Mouse (Mus musculus) bone marrow, adult 2 months (tissue): ENCODE data around the gene Prrc2c. TPM values are rescaled to one million over a fixed set of nuclear protein-coding genes. Genes with fewer than 3 reads are reported as not detected.

ENCODE experiments used
- H3K27ac ChIP-seq: fragments of 200-500 bp; 2 replicates; pipeline ENCODE4 v1.5.1; 2012; ENCODE audit warnings: low read depth, mild to moderate bottlenecking, control low read depth, inconsistent platforms, low read length; ENCODE audit not compliant: control insufficient read depth, poor library complexity, insufficient read depth
- H3K4me1 ChIP-seq: fragments of 200-500 bp; 2 replicates; pipeline ENCODE4 v1.6.1; 2011; ENCODE audit warnings: low read length; ENCODE audit not compliant: control insufficient read depth, insufficient read depth
- H3K4me3 ChIP-seq: fragments of 200-500 bp; replicated peaks from 2 replicates; pipeline ENCODE3; 2011; ENCODE audit warnings: mild to moderate bottlenecking, low read depth, low read length, control low read depth; ENCODE audit not compliant: control insufficient read depth
- CTCF ChIP-seq: fragments of 200-500 bp; IDR thresholded peaks from 2 replicates; pipeline ENCODE4 v1.5.1; 2011; ENCODE audit warnings: low read length, control low read depth; ENCODE audit not compliant: control insufficient read depth, insufficient read depth
- POLR2A ChIP-seq: fragments of 200-500 bp; IDR thresholded peaks from 2 replicates; pipeline ENCODE4 v1.6.1; 2011; ENCODE audit warnings: low read depth, mild to moderate bottlenecking, control low read depth, low read length, borderline replicate concordance; ENCODE audit not compliant: control insufficient read depth
- WGBS: fragments of 180-500 bp; shearing (Covaris S2); methylation state at CpG from one replicate; pipeline ENCODE4 v1.1.7; 2018; 5-methylcytosine and 5-hydroxymethylcytosine counted together
- polyA plus RNA-seq: library from polyadenylated mRNA; stranded (reverse); fragments of >200 nt; gene quantifications from 2 replicates; pipeline ENCODE4 v1.2.4, GENCODE M21; 2011; ENCODE audit warnings: low replicate concordance; ENCODE audit not compliant: missing spikeins, insufficient read depth, insufficient read length

Prrc2c gene
- polyA plus RNA-seq, 1 experiment, result 95.5 TPM

GRCm38 (mm10) chr1:162748761-162749160 lies 8.4 kb upstream of the Prrc2c start:
- no peak overlapping the region for H3K27ac ChIP-seq
- H3K4me3 ChIP-seq, result no peak overlapping the region
- TF ChIP-seq POLR2A (no peak), CTCF (no peak)
- WGBS, result 32% methylated on average over 5 of the region's 5 CpGs
- no peaks in the 10 kb centered on the region for H3K4me1 ChIP-seq

- TF ChIP-seq CTCF (no peak), POLR2A (no peak)
- peak overlapping the region; percentile 91 for H3K4me3 ChIP-seq
- WGBS, result 2% methylated on average over 43 of the region's 58 CpGs
Observed at GRCm38 (mm10) chr1:162739831-162740394, 443 bp downstream of the Prrc2c start.

GRCm38 (mm10) chr1:162739406-162739805 lies 950 bp downstream of the Prrc2c start:
- Histone ChIP-seq H3K4me3 (peak overlapping the region; percentile 91), H3K4me1 (no peaks in the 10 kb centered on the region; the same call in 1 of the 2 replicates), H3K27ac (peak overlapping the region; percentile 98)
- TF ChIP-seq POLR2A (no peak), CTCF (no peak)
- 0% methylated on average over 10 of the region's 10 CpGs for WGBS

More at GRCm38 (mm10) chr1:162739831-162740394, 443 bp downstream of the Prrc2c start:
- H3K27ac ChIP-seq, result peak overlapping the region; percentile 98
- no peaks in the 10 kb centered on the region; the same call in 1 of the 2 replicates for H3K4me1 ChIP-seq

GRCm38 (mm10) chr1:162738472-162738871 lies 1.9 kb downstream of the Prrc2c start:
- 8% methylated on average over 2 of the region's 2 CpGs for WGBS

GRCm38 (mm10) chr1:162735084-162735483 lies 5.3 kb downstream of the Prrc2c start:
- TF ChIP-seq POLR2A (no peak), CTCF (no peak)
- no peak overlapping the region for H3K27ac ChIP-seq
- no peak overlapping the region for H3K4me3 ChIP-seq
- WGBS, result 59% methylated on average over 4 of the region's 4 CpGs
- no peaks in the 10 kb centered on the region; the same call in 1 of the 2 replicates for H3K4me1 ChIP-seq

More at GRCm38 (mm10) chr1:162738472-162738871, 1.9 kb downstream of the Prrc2c start:
- TF ChIP-seq POLR2A (no peak), CTCF (no peak)
- Histone ChIP-seq H3K4me3 (no peak overlapping the region), H3K27ac (no peak overlapping the region), H3K4me1 (no peaks in the 10 kb centered on the region; the same call in 1 of the 2 replicates)

GRCm38 (mm10) chr1:162734283-162734682 lies 6.1 kb downstream of the Prrc2c start:
- H3K4me3 ChIP-seq, result no peak overlapping the region
- H3K4me1 ChIP-seq, result no peaks in the 10 kb centered on the region; the same call in 1 of the 2 replicates
- WGBS, result 19% methylated on average over 1 of the region's 1 CpGs
- TF ChIP-seq POLR2A, result no peak
- no peak for TF ChIP-seq CTCF
- no peak overlapping the region for H3K27ac ChIP-seq

- 85% methylated on average over 4 of the region's 4 CpGs for WGBS
- TF ChIP-seq CTCF, result no peak
- no peak for TF ChIP-seq POLR2A
- Histone ChIP-seq H3K4me1 (no peaks in the 10 kb centered on the region; the same call in 1 of the 2 replicates), H3K27ac (no peak overlapping the region), H3K4me3 (no peak overlapping the region)
Observed at GRCm38 (mm10) chr1:162732041-162732440, 8.3 kb downstream of the Prrc2c start.

- Histone ChIP-seq H3K4me3 (no peak overlapping the region), H3K4me1 (no peaks in the 10 kb centered on the region), H3K27ac (no peak overlapping the region)
- WGBS, result 82% methylated on average over 2 of the region's 2 CpGs
- TF ChIP-seq CTCF (no peak), POLR2A (no peak)
Observed at GRCm38 (mm10) chr1:162729436-162729835, 10.9 kb downstream of the Prrc2c start.
